Mouse (Mus musculus): Measurements from ENCODE around the gene Pik3ca.

DNA sequence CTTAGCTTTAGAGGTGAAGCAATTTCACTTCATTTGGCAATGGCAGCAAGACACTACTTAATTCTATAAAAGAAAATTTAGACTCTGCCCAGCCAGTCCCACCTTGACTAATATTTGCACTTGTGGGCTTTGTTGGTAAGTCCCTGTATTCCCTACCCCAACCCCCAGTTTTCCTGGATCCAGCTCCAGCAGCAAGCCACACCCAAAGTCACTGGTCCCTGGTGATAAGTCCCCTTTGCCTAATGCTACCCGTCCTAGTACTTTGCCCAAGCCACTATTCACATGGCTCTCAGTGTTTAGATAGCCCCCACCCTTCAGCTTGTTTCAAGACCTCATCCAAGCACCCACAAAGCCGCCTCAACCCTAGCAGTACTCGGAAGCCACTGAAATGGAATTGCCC is 15.9 kb upstream of the Pik3ca start:
- TF ChIP-seq CHD2 (IDR thresholded peaks at IDR 0.05; ENCODE audit: low read depth, low read length), result no peak
- no peak for TF ChIP-seq HCFC1 (IDR thresholded peaks at IDR 0.05; ENCODE audit: borderline replicate concordance, insufficient read depth, low read length)
- TF ChIP-seq ZNF384 (IDR thresholded peaks at IDR 0.05; ENCODE audit: low read depth, low read length), result no peak
